Mouse (Mus musculus): Measurements from ENCODE around the gene Tmem40. TPM values are rescaled to one million over a fixed set of nuclear protein-coding genes. Genes with fewer than 3 reads are reported as not detected.

The Tmem40 gene
- polyA plus RNA-seq, 1 experiment, result 0.50 TPM

- TF ChIP-seq POLR2A (IDR thresholded peaks at IDR 0.05; ENCODE audit: low read depth, low read length), result no peak
- no peaks in the 10 kb centered on the region for H3K36me3 ChIP-seq (ENCODE audit: control insufficient read depth, insufficient read depth, low read length)
- H3K4me1 ChIP-seq (ENCODE audit: control insufficient read depth, insufficient read depth, low read length), result no peaks in the 10 kb centered on the region
- DNase-seq, result no peak
- WGBS, result 74% methylated on average over 11 of the region's 11 CpGs
- no peaks in the 10 kb centered on the region for H3K27me3 ChIP-seq (replicated peaks; ENCODE audit: control insufficient read depth, insufficient read depth, low read length)
- H3K27ac ChIP-seq (ENCODE audit: insufficient read depth, low read depth, low read length), result no peak overlapping the region
- H3K4me3 ChIP-seq (ENCODE audit: insufficient read depth, low read depth, low read length), result no peak overlapping the region
Measured at GRCm38 (mm10) chr6:115684851-115685646, 77.2 kb downstream of the Tmem40 start.

- TF ChIP-seq CTCF (conservative IDR thresholded peaks at IDR 0.05; ENCODE audit: insufficient read depth, insufficient read length, low read depth, low read length) (no peak), POLR2A (IDR thresholded peaks at IDR 0.05; ENCODE audit: low read depth, low read length) (no peak)
- H3K27me3 ChIP-seq (replicated peaks; ENCODE audit: control insufficient read depth, insufficient read depth, low read length), result no peaks in the 10 kb centered on the region
- 98% methylated on average over 2 of the region's 2 CpGs for WGBS
- no peaks in the 10 kb centered on the region for H3K4me1 ChIP-seq (ENCODE audit: control insufficient read depth, insufficient read depth, low read length)
- no peaks in the 10 kb centered on the region for H3K36me3 ChIP-seq (ENCODE audit: control insufficient read depth, insufficient read depth, low read length)
- no peak overlapping the region for H3K4me3 ChIP-seq (ENCODE audit: insufficient read depth, low read depth, low read length)
- DNase-seq, result no peak
- H3K27ac ChIP-seq (ENCODE audit: insufficient read depth, low read depth, low read length), result no peak overlapping the region
Measured at GRCm38 (mm10) chr6:115684271-115684670, 77.9 kb downstream of the Tmem40 start.

GRCm38 (mm10) chr6:115681066-115681465, 81.1 kb downstream of the Tmem40 start:
- Histone ChIP-seq H3K4me3 (ENCODE audit: insufficient read depth, low read depth, low read length) (no peak overlapping the region), H3K27ac (ENCODE audit: insufficient read depth, low read depth, low read length) (no peak overlapping the region), H3K4me1 (ENCODE audit: control insufficient read depth, insufficient read depth, low read length) (no peaks in the 10 kb centered on the region), H3K27me3 (replicated peaks; ENCODE audit: control insufficient read depth, insufficient read depth, low read length) (no peaks in the 10 kb centered on the region), H3K36me3 (ENCODE audit: control insufficient read depth, insufficient read depth, low read length) (no peaks in the 10 kb centered on the region)
- TF ChIP-seq POLR2A (IDR thresholded peaks at IDR 0.05; ENCODE audit: low read depth, low read length) (no peak), CTCF (conservative IDR thresholded peaks at IDR 0.05; ENCODE audit: insufficient read depth, insufficient read length, low read depth, low read length) (no peak)
- DNase-seq, result no peak
- WGBS, result 72% methylated on average over 4 of the region's 4 CpGs

Other genes with a start within 250 kb of the Tmem40 start
- gene Tsen2, start 217.7 kb downstream of the Tmem40 start, polyA plus RNA-seq (2012; rRNA removed), result 4.2 and 4.8 TPM in 2 replicates
- 15.4 and 16.8 TPM in 2 replicates for gene Mkrn2os, start 169.8 kb downstream of the Tmem40 start, polyA plus RNA-seq (2012; rRNA removed)
- gene Mkrn2, start 160.5 kb downstream of the Tmem40 start, polyA plus RNA-seq (2012; rRNA removed), result 47.2 and 68.0 TPM in 2 replicates
- 103 and 106 TPM in 2 replicates for gene Raf1, start 85.8 kb downstream of the Tmem40 start, polyA plus RNA-seq (2012; rRNA removed)
- gene Cand2, start 12.1 kb upstream of the Tmem40 start, polyA plus RNA-seq (2012; rRNA removed), result 4.0 and 4.3 TPM in 2 replicates
- gene Rpl32, start 46.3 kb upstream of the Tmem40 start, polyA plus RNA-seq (2012; rRNA removed), result 499 and 560 TPM in 2 replicates
- 2.2 and 2.3 TPM in 2 replicates for gene Efcab12, start 76.0 kb upstream of the Tmem40 start, polyA plus RNA-seq (2012; rRNA removed)
- 1.6 and 1.9 TPM in 2 replicates for gene Mbd4, start 91.0 kb upstream of the Tmem40 start, polyA plus RNA-seq (2012; rRNA removed)
- 29.2 and 33.1 TPM in 2 replicates for gene Ift122, start 91.1 kb upstream of the Tmem40 start, polyA plus RNA-seq (2012; rRNA removed)
- 0.66 and 0.96 TPM in 2 replicates for gene Rho, start 169.3 kb upstream of the Tmem40 start, polyA plus RNA-seq (2012; rRNA removed)
- gene H1foo, start 182.5 kb upstream of the Tmem40 start, polyA plus RNA-seq (2012; rRNA removed), result not detected in 2 replicates
- gene Plxnd1, start 232.6 kb upstream of the Tmem40 start, polyA plus RNA-seq (2012; rRNA removed), result 54.2 and 60.2 TPM in 2 replicates

Measured in kidney, adult 2 months (tissue).